Mouse (Mus musculus) ES-E14 (cell line): ENCODE results near the gene Slc25a34. TPM values are rescaled to one million over a fixed set of nuclear protein-coding genes. Genes with fewer than 3 reads are reported as not detected.

ENCODE experiments used
- DNase-seq: peaks from one replicate; pipeline ENCODE4 v3.0.0-alpha.2; 2013; ENCODE audit warnings: low read depth, low spot score
- H3K27ac ChIP-seq: 2 replicates; pipeline ENCODE4 v1.5.1; 2012; ENCODE audit warnings: low read depth, mild to moderate bottlenecking, low read length, moderate library complexity, mixed read lengths; ENCODE audit not compliant: poor library complexity, insufficient read depth, severe bottlenecking
- H3K36me3 ChIP-seq: 2 replicates; pipeline ENCODE4 v1.6.1; 2012; ENCODE audit warnings: mild to moderate bottlenecking, low read length, moderate library complexity, mixed read lengths; ENCODE audit not compliant: control insufficient read depth, poor library complexity, insufficient read depth, severe bottlenecking
- H3K4me1 ChIP-seq, 2 experiments: fragments of 150-350 bp in 1 of 2; sonication (generic) in 1 of 2; 2 replicates each; pipeline ENCODE4 v1.6.1; 2012; ENCODE audit warnings: low read length in 2 of 2, mild to moderate bottlenecking in 1 of 2, mixed read lengths in 1 of 2; ENCODE audit not compliant: control insufficient read depth in 2 of 2, insufficient read depth in 2 of 2, poor library complexity in 1 of 2
- H3K4me3 ChIP-seq, 2 experiments: fragments of 150-350 bp in 1 of 2; sonication (generic) in 1 of 2; 2 replicates each; pipeline ENCODE4 v1.5.1; 2012; ENCODE audit warnings: low read length in 2 of 2, low read depth in 1 of 2, mild to moderate bottlenecking in 1 of 2, mixed read lengths in 1 of 2; ENCODE audit not compliant: insufficient read depth in 1 of 2, poor library complexity in 1 of 2, severe bottlenecking in 1 of 2
- H3K9ac ChIP-seq: 2 replicates; pipeline ENCODE4 v1.6.1; 2012; ENCODE audit warnings: low read depth, mild to moderate bottlenecking, low read length, mixed read lengths; ENCODE audit not compliant: poor library complexity, insufficient read depth, severe bottlenecking
- H3K9me3 ChIP-seq: fragments of 150-350 bp; sonication (generic); 2 replicates; pipeline ENCODE4 v1.6.1; 2012; ENCODE audit warnings: low read depth, mild to moderate bottlenecking, low read length; ENCODE audit not compliant: control insufficient read depth, insufficient read depth
- CHD2 ChIP-seq: IDR thresholded peaks from 2 replicates; pipeline ENCODE4 v1.6.1; 2014; ENCODE audit warnings: mild to moderate bottlenecking, low read depth, low read length, inconsistent platforms
- HCFC1 ChIP-seq: IDR thresholded peaks from 2 replicates; pipeline ENCODE4 v1.6.1; 2012; ENCODE audit warnings: low read length, inconsistent platforms, borderline replicate concordance; ENCODE audit not compliant: insufficient read depth
- MAFK ChIP-seq: IDR thresholded peaks from 2 replicates; pipeline ENCODE4 v1.6.1; 2014; ENCODE audit warnings: mild to moderate bottlenecking, low read depth, low read length, inconsistent platforms; ENCODE audit not compliant: insufficient read depth
- ZC3H11A ChIP-seq: IDR thresholded peaks from 2 replicates; pipeline ENCODE4 v1.6.1; 2012; ENCODE audit warnings: low read depth, mild to moderate bottlenecking, inconsistent platforms, low read length, borderline replicate concordance
- ZNF384 ChIP-seq: IDR thresholded peaks from 2 replicates; pipeline ENCODE4 v1.6.1; 2012; ENCODE audit warnings: low read depth, low read length, inconsistent platforms
- in situ Hi-C, 2 experiments: fragments of 600-800 bp; cut with MboI; formaldehyde crosslinking; loops; one replicate each; pipeline ENCODE4 v1.15.1; 2025; ENCODE audit warnings: low sequenced_read_pairs in 2 of 2, inconsistent platforms in 1 of 2; ENCODE audit not compliant: unreplicated experiment in 2 of 2
- total RNA-seq: library from RNA; depleted of rRNA; stranded (reverse); fragments of 300-350 nt; gene quantifications from 2 replicates; pipeline ENCODE4 v1.2.3, GENCODE M21; 2012

Gene Slc25a34
- total RNA-seq, 1 experiment, result 0.76 TPM

GRCm38 (mm10) chr4:141625774-141626550 is 2.3 kb upstream of the Slc25a34 start:
- TF ChIP-seq ZNF384, result no peak
- no peak for TF ChIP-seq HCFC1
- TF ChIP-seq ZC3H11A, result no peak
- TF ChIP-seq CHD2, result no peak
- TF ChIP-seq MAFK, result no peak
- in situ Hi-C loops, result no loop called here
- no peaks in the 10 kb centered on the region for H3K9me3 ChIP-seq
- no peak overlapping the region for H3K27ac ChIP-seq
- H3K9ac ChIP-seq, result no peak overlapping the region
- no peaks in the 10 kb centered on the region for H3K36me3 ChIP-seq
- peaks cover 0 to 15% of the 10 kb centered on the region in 2 experiments; a peak in 3 of 4 replicates for H3K4me1 ChIP-seq
- no peak for DNase-seq
- no peak overlapping the region for H3K4me3 ChIP-seq

- peak; percentile 62 for DNase-seq
- H3K27ac ChIP-seq, result no peak overlapping the region
- TF ChIP-seq CHD2, result no peak
- no peak for TF ChIP-seq ZC3H11A
- no peak for TF ChIP-seq HCFC1
- no peak for TF ChIP-seq MAFK
- no peak for TF ChIP-seq ZNF384
These were observed 1.6 kb upstream of the Slc25a34 start for GRCm38 (mm10) chr4:141624983-141625773.

GRCm38 (mm10) chr4:141624134-141624533 is 513 bp upstream of the Slc25a34 start:
- TF ChIP-seq ZC3H11A (no peak), CHD2 (no peak), ZNF384 (no peak), HCFC1 (no peak), MAFK (no peak)
- no peak overlapping the region for H3K27ac ChIP-seq
- peaks cover 0 to 15% of the 10 kb centered on the region in 2 experiments; a peak in 3 of 4 replicates for H3K4me1 ChIP-seq
- no peaks in the 10 kb centered on the region for H3K36me3 ChIP-seq
- no peak overlapping the region for H3K4me3 ChIP-seq
- H3K9me3 ChIP-seq, result no peaks in the 10 kb centered on the region
- no peak overlapping the region for H3K9ac ChIP-seq
- DNase-seq, result no peak
- in situ Hi-C loops, result no loop called here

More at GRCm38 (mm10) chr4:141624983-141625773, 1.6 kb upstream of the Slc25a34 start:
- no peaks in the 10 kb centered on the region for H3K36me3 ChIP-seq
- in situ Hi-C loops, result no loop called here
- H3K4me3 ChIP-seq, result no peak overlapping the region
- no peaks in the 10 kb centered on the region for H3K9me3 ChIP-seq
- peaks cover 0 to 15% of the 10 kb centered on the region in 2 experiments; a peak in 3 of 4 replicates for H3K4me1 ChIP-seq
- H3K9ac ChIP-seq, result no peak overlapping the region

- H3K36me3 ChIP-seq, result no peaks in the 10 kb centered on the region
- peaks cover 0 to 13% of the 10 kb centered on the region in 2 experiments; a peak in 3 of 4 replicates for H3K4me1 ChIP-seq
- no peak overlapping the region for H3K27ac ChIP-seq
- H3K9me3 ChIP-seq, result no peaks in the 10 kb centered on the region
- H3K4me3 ChIP-seq, result no peak overlapping the region
- TF ChIP-seq ZC3H11A (no peak), MAFK (no peak), HCFC1 (no peak), CHD2 (no peak), ZNF384 (no peak)
- H3K9ac ChIP-seq, result no peak overlapping the region
- no peak for DNase-seq
- in situ Hi-C loops, result no loop called here
These were observed 584 bp downstream of the Slc25a34 start for GRCm38 (mm10) chr4:141623037-141623436.
